Mouse (Mus musculus) mammary gland, adult 2 months (tissue): ENCODE measurements around the gene Shisa8. TPM values are rescaled to one million over a fixed set of nuclear protein-coding genes. Genes with fewer than 3 reads are reported as not detected.

Source experiments
- polyA plus RNA-seq: library from polyadenylated mRNA; depleted of rRNA; stranded (reverse); fragments of >200 nt; gene quantifications from 2 replicates; pipeline ENCODE4 v1.2.3, GENCODE M21; 2012; ENCODE audit warnings: low replicate concordance; rRNA removed

Gene Shisa8
- polyA plus RNA-seq: 1.4 and 7.0 TPM in 2 replicates

DNA sequence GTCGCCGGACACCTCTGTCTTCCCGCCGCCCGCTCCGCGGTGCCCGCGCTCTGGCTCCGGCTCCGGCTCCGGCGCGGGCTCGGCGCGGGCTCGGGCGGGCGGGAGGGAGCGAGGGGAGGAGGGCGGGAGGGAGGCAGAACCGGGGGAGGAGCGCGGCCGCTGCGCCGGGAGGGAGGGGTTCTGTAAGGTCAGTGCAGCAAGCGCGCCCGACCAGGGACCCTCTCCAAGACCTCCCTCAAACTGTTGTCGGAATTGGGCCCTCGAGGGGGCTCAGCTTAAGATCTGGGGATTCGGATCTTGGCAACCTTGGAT, at the start of gene Shisa8:
Shisa8 (minus strand) TSS at position 64 of the 312 bp plus-strand sequence.

DNA sequence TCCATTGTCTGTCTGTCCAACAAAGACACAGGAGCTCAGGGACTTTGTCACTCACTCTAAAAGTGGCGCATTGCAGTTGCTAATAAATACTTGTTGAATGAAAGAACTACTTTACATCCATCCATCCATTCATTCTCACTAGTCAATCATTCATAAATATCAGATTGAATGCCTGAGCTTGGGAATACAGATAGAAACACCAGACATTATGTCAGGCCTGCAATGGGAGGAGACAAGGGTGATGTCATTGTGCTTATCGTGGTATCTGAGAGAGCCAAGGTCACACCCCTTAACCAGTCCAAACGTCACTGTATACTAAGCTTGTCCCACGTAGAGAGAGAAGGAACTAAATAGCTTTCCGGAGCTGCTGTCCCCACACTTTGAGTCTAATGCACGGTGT, 39.5 kb upstream of the Shisa8 start, which contains the start of gene 1500009C09Rik:
1500009C09Rik (plus strand) TSS at position 301 of the 400 bp plus-strand sequence.

DNA sequence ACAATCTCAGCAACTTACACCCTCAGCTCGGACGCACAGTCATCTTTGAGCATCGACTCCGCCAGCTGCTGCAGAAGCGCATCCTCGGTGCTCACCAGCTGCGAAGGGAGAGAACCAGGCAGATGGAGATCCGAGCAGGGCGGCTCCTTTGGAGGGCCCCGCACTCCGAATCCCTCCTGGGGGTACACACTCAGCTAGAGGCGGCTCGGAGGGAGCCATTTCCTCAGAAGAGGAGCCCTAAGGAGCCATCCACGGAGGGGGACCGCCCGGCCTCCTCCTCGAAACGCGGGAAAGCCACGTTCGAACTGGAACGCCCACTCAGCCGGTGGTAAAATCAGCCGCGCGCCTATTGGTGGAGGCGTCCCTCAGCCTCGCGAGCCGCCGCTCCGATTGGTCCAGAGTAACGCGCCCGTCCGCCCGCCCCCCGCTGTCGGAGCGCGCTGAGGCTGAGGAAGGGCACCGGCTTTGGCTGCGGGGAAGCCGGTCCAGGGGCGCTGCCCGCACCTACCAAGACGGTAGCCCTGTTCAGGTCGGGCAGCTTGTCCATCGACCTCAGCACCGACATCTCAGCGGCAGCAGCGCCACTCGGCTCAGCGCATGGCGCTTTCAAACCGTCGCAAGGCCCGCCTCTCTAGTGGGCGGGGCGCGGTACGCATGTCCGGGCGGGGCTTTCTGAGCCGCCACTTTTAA, 31.6 kb upstream of the Shisa8 start, which contains the start of gene Cenpm:
Cenpm (minus strand) TSS at position 634 of the 690 bp plus-strand sequence.

DNA sequence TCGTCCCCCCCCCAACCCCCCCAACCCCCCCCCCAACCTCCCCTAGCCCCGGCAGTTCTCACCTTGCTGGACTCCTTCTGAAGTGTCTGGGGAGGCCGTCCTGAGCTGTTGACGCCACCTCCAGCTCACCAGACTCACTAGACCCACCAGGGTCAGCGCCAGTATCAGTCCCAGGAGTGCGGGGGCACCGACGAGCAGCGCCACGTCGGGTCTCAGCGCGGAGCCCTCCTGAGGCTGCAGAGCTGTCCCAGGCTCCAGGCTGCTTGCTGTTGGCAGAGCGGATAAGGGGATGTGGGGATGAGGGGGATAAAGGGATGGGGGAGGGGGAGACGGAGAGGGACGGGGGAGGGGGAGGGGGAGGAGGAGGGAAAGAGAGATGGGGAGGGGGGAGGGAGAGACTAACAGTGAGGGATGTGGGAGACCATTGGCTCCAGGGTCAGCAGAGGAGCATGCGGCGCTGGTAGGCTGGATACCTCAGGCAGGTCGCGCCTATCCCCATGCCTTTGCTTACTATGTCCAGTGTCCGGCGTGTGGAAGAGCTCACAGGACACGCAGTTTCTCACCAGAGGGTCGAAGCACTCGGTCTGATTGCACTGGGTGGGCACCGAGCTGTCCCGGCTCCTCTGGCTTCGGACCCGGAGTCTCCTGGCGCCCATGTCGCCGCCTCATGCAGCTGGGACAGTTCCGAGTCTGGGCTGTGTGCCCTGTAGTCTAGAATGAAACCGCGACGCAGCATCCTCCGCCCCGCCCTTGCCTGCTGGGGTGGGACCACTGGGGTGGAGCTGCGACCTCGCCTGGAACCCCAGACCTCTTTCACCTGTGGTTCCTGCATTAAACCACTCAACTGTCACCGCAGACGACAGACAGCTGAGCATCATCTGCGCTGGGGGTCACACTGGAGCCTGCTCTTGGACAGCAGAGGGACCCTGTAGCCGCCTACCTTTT, 11.3 kb upstream of the Shisa8 start, which contains the start of gene Tnfrsf13c:
Tnfrsf13c (minus strand) TSS at position 713 of the 945 bp plus-strand sequence.

Other genes with a start within 250 kb of the Shisa8 start
- gene 1700029P11Rik, start 232.3 kb downstream of the Shisa8 start, polyA plus RNA-seq: not detected in 2 replicates
- gene Xrcc6, start 225.0 kb downstream of the Shisa8 start, polyA plus RNA-seq: 17.4 and 31.6 TPM in 2 replicates
- 37.3 and 44.9 TPM in 2 replicates for gene Desi1, start 179.0 kb downstream of the Shisa8 start, polyA plus RNA-seq
- gene Snu13, start 165.2 kb downstream of the Shisa8 start, polyA plus RNA-seq: 53.7 and 64.9 TPM in 2 replicates
- gene 4930407I10Rik, start 153.7 kb downstream of the Shisa8 start, polyA plus RNA-seq: not detected in 2 replicates
- gene Mei1, start 142.8 kb downstream of the Shisa8 start, polyA plus RNA-seq: 0.04 TPM in 1 of 2 replicates, not detected in the other
- gene Ccdc134, start 84.9 kb downstream of the Shisa8 start, polyA plus RNA-seq: 10.5 and 12.5 TPM in 2 replicates
- 145 and 311 TPM in 2 replicates for gene Srebf2, start 65.6 kb downstream of the Shisa8 start, polyA plus RNA-seq
- 23.3 and 82.5 TPM in 2 replicates for gene Tnfrsf13c, start 11.6 kb upstream of the Shisa8 start, polyA plus RNA-seq
- 3.3 and 9.3 TPM in 2 replicates for gene Cenpm, start 31.9 kb upstream of the Shisa8 start, polyA plus RNA-seq
- gene 1500009C09Rik, start 39.6 kb upstream of the Shisa8 start, polyA plus RNA-seq: 0.16 TPM in 1 of 2 replicates, not detected in the other
- 2.9 and 3.2 TPM in 2 replicates for gene Sept3, start 62.1 kb upstream of the Shisa8 start, polyA plus RNA-seq
- not detected in 2 replicates for gene Wbp2nl, start 86.1 kb upstream of the Shisa8 start, polyA plus RNA-seq
- gene Naga, start 126.1 kb upstream of the Shisa8 start, polyA plus RNA-seq: 160 and 212 TPM in 2 replicates
- gene Pheta2, start 126.1 kb upstream of the Shisa8 start, polyA plus RNA-seq: 2.2 and 3.2 TPM in 2 replicates
- gene Smdt1, start 126.1 kb upstream of the Shisa8 start, polyA plus RNA-seq: 158 and 195 TPM in 2 replicates
- 232 and 241 TPM in 2 replicates for gene Ndufa6, start 141.5 kb upstream of the Shisa8 start, polyA plus RNA-seq
- gene Cyp2d22, start 167.4 kb upstream of the Shisa8 start, polyA plus RNA-seq: 48.6 and 64.4 TPM in 2 replicates
- not detected in 2 replicates for gene Cyp2d11, start 181.2 kb upstream of the Shisa8 start, polyA plus RNA-seq
- gene Cyp2d10, start 194.4 kb upstream of the Shisa8 start, polyA plus RNA-seq: 7.2 TPM in 1 of 2 replicates, not detected in the other
- 10.0 TPM in 1 of 2 replicates, not detected in the other for gene Cyp2d9, start 220.6 kb upstream of the Shisa8 start, polyA plus RNA-seq